Mouse (Mus musculus): ENCODE data around the gene Lmod3. TPM values are rescaled to one million over a fixed set of nuclear protein-coding genes. Genes with fewer than 3 reads are reported as not detected.

Lmod3 gene
- polyA plus RNA-seq, 1 experiment from 2014 or later = 0.07 TPM

DNA sequence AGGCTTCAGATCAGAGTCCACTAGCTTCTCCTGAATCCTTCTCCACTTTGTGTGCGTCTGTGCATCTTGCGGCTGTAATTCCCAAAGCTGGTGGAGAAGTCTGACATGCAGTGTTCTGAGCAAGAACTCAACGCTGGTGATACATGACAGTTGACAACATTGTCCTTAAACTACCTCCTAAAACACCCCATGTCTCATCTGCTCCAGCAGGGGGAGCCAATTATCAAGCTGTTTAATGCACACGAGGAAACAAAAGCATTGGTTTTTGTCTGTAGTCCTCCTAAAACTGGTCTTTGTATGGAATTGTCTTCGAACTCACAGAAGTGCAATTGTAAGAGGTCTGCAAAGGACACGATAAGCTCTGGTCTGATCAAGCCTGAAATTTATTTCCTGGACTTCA is 1.6 kb downstream of the Lmod3 start:
- Histone ChIP-seq H3K9me3 (no peaks in the 10 kb centered on the region), H3K36me3 (no peaks in the 10 kb centered on the region), H3K27ac (no peak overlapping the region), H3K4me2 (replicated peaks) (no peak overlapping the region), H3K9ac (replicated peaks) (no peak overlapping the region), H3K4me3 (replicated peaks) (no peak overlapping the region), H3K4me1 (replicated peaks) (no peaks in the 10 kb centered on the region), H3K27me3 (no peaks in the 10 kb centered on the region)
- 49% methylated on average over 6 of the region's 6 CpGs for WGBS
- ATAC-seq = no peak

- Histone ChIP-seq H3K9me3 (no peaks in the 10 kb centered on the region), H3K27me3 (no peaks in the 10 kb centered on the region), H3K27ac (no peak overlapping the region), H3K4me3 (replicated peaks) (no peak overlapping the region), H3K36me3 (no peaks in the 10 kb centered on the region), H3K4me1 (replicated peaks) (no peaks in the 10 kb centered on the region), H3K9ac (replicated peaks) (no peak overlapping the region), H3K4me2 (replicated peaks) (no peak overlapping the region)
- no peak for ATAC-seq
These were observed 7.4 kb downstream of the Lmod3 start for GRCm38 (mm10) chr6:97245200-97245599.

DNA sequence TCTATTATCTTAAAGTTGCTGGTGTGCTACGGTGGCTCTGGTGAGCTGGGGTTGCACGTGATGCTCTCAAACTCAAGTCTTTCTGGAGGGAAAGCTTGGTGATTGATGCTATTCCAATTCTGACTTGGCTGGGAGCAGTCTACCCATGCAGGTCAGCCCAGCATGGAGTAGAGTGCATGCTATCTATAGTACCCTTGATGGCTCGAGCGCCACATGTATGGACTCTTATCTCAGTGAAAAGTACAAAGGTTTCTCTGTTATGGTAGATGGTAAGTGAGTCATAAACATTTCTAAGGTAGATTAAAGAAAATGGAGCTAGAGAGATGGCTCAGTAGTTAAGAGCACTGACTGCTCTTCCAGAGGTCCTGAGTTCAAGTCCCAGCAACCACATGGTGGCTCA is 10.0 kb downstream of the Lmod3 start:
- WGBS = 91% methylated on average over 4 of the region's 4 CpGs
- Histone ChIP-seq H3K27ac (no peak overlapping the region), H3K9ac (replicated peaks) (no peak overlapping the region), H3K36me3 (no peaks in the 10 kb centered on the region), H3K9me3 (0 out of 2 replicates have a peak, but pooled peaks cover 4% of the 10 kb centered on the region), H3K27me3 (no peaks in the 10 kb centered on the region), H3K4me2 (replicated peaks) (no peak overlapping the region), H3K4me3 (replicated peaks) (no peak overlapping the region), H3K4me1 (replicated peaks) (no peaks in the 10 kb centered on the region)
- no peak for ATAC-seq

DNA sequence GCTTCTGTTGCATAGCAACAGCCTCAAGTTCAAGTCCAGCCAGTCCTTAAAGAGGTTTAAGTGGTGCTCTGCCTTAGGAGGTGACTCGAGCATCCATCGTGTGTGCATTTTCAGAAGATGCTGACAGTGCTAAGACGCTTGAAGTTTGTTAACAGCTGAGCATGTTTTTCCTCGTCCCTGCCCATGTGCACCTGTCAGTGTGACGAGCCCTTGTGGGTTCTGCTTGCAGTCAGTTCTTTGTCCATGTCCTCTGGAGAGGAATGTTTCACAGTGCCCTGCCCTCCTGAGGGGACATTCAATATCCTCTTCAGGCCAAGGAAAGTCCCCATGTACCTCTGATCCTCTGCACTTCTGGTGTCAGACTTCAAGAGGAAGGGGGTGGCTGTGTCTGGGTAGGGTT is 12.5 kb downstream of the Lmod3 start:
- peaks cover 3% of the 10 kb centered on the region; the same call in 1 of the 2 replicates for H3K36me3 ChIP-seq
- no peaks in the 10 kb centered on the region for H3K4me1 ChIP-seq (replicated peaks)
- no peak overlapping the region for H3K9ac ChIP-seq (replicated peaks)
- no peak for ATAC-seq
- H3K4me2 ChIP-seq (replicated peaks) = no peak overlapping the region
- 0 out of 2 replicates have a peak, but pooled peaks cover 4% of the 10 kb centered on the region for H3K9me3 ChIP-seq
- no peak overlapping the region for H3K4me3 ChIP-seq (replicated peaks)
- no peak overlapping the region for H3K27ac ChIP-seq
- no peaks in the 10 kb centered on the region for H3K27me3 ChIP-seq
- WGBS = 82% methylated on average over 5 of the region's 5 CpGs

- H3K9ac ChIP-seq (replicated peaks) = no peak overlapping the region
- H3K36me3 ChIP-seq = peaks cover 10% of the 10 kb centered on the region; the same call in 1 of the 2 replicates
- H3K4me1 ChIP-seq (replicated peaks) = no peaks in the 10 kb centered on the region
- no peak overlapping the region for H3K4me2 ChIP-seq (replicated peaks)
- WGBS = 94% methylated on average over 6 of the region's 6 CpGs
- ATAC-seq = no peak
- 0 out of 2 replicates have a peak, but pooled peaks cover 4% of the 10 kb centered on the region for H3K9me3 ChIP-seq
- H3K27ac ChIP-seq = no peak overlapping the region
- no peak overlapping the region for H3K4me3 ChIP-seq (replicated peaks)
- no peaks in the 10 kb centered on the region for H3K27me3 ChIP-seq
These were observed 13.2 kb downstream of the Lmod3 start for GRCm38 (mm10) chr6:97239360-97239759.

GRCm38 (mm10) chr6:97236088-97236487 is 16.5 kb downstream of the Lmod3 start:
- no peak overlapping the region for H3K27ac ChIP-seq
- no peaks in the 10 kb centered on the region for H3K4me1 ChIP-seq (replicated peaks)
- H3K4me2 ChIP-seq (replicated peaks) = no peak overlapping the region
- ATAC-seq = no peak
- 95% methylated on average over 5 of the region's 5 CpGs for WGBS
- H3K9me3 ChIP-seq = 0 out of 2 replicates have a peak, but pooled peaks cover 4% of the 10 kb centered on the region
- H3K9ac ChIP-seq (replicated peaks) = no peak overlapping the region
- peaks cover 30% of the 10 kb centered on the region for H3K36me3 ChIP-seq
- H3K4me3 ChIP-seq (replicated peaks) = no peak overlapping the region
- no peaks in the 10 kb centered on the region for H3K27me3 ChIP-seq

DNA sequence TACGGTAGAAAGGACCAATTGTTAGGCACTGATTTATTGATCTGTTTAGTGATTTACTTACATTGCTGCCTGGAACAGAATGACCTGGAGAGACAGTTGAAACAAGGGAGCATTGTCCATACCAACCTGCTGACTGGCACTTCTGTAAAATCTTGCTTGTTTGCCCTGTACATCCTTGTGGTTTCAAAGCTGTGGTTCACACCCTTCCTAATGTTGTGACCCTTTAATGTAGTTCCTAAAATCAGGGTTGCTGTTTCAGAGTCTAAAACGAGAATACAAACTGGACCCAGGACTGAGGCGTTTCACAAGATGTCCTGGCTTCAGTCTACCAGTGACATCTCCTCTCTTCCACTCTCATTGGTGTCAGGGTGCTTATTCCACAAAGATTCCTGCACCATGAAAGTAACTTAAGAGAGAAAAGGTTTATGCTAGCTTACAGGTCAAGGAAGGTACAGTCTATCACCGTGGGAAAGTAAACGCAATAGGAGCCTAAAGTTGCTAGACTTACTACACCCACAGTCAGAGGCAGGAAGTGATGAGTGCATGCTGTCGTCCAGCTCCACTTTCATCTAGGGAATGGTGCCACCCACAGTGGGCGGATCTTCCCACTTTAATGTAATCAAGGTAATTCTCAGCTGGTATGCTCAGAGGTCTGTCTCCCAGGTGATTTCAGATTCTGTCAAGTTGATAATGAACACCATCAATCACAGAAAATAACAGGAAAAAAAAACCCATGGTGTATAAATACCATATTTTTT is 17.5 kb downstream of the Lmod3 start:
- 89% methylated on average over 7 of the region's 7 CpGs for WGBS
- Histone ChIP-seq H3K4me2 (replicated peaks) (no peak overlapping the region), H3K4me3 (replicated peaks) (no peak overlapping the region), H3K9ac (replicated peaks) (no peak overlapping the region), H3K9me3 (0 out of 2 replicates have a peak, but pooled peaks cover 4% of the 10 kb centered on the region), H3K4me1 (replicated peaks) (no peaks in the 10 kb centered on the region), H3K36me3 (peaks cover 38% of the 10 kb centered on the region), H3K27ac (no peak overlapping the region), H3K27me3 (no peaks in the 10 kb centered on the region)
- ATAC-seq = no peak

- Histone ChIP-seq H3K9ac (replicated peaks) (no peak overlapping the region), H3K27ac (no peak overlapping the region), H3K4me3 (replicated peaks) (no peak overlapping the region), H3K27me3 (no peaks in the 10 kb centered on the region), H3K4me2 (replicated peaks) (no peak overlapping the region), H3K4me1 (replicated peaks) (peaks cover 5% of the 10 kb centered on the region), H3K9me3 (no peaks in the 10 kb centered on the region), H3K36me3 (peaks cover 31% of the 10 kb centered on the region)
- WGBS = 95% methylated on average over 9 of the region's 9 CpGs
- no peak for ATAC-seq
These were observed 25.3 kb downstream of the Lmod3 start for GRCm38 (mm10) chr6:97227067-97227847.

GRCm38 (mm10) chr6:97226083-97226491 is 26.5 kb downstream of the Lmod3 start:
- peak; percentile 45; the same call in 1 of the 2 replicates for ATAC-seq

DNA sequence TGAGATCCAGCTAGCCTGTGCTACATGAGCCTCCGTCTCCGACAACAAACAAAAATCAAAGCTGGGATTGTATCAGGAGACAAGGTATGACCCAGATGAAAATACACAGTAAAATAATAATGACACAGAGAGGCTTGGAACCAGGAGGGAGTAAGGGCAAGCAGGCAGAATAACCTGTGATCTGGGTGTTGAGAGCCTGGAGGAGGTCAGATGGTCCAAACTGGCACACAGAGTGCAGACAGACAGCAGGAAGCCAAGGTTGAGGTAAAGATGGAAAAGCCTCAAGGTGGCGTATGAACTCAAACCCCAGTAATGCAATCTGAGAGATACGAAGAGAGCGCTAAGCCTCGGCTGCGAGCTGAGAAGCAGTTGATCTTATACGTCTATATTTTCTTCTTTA is 28.1 kb downstream of the Lmod3 start:
- H3K9me3 ChIP-seq = no peaks in the 10 kb centered on the region
- no peak for ATAC-seq
- H3K4me3 ChIP-seq (replicated peaks) = no peak overlapping the region
- no peak overlapping the region for H3K27ac ChIP-seq
- H3K27me3 ChIP-seq = no peaks in the 10 kb centered on the region
- H3K9ac ChIP-seq (replicated peaks) = no peak overlapping the region
- H3K4me2 ChIP-seq (replicated peaks) = no peak overlapping the region
- peaks cover 8% of the 10 kb centered on the region for H3K36me3 ChIP-seq
- WGBS = 95% methylated on average over 8 of the region's 8 CpGs
- H3K4me1 ChIP-seq (replicated peaks) = peaks cover 14% of the 10 kb centered on the region

More at GRCm38 (mm10) chr6:97226083-97226491, 26.5 kb downstream of the Lmod3 start:
- Histone ChIP-seq H3K27ac (peak overlapping the region; percentile 49), H3K4me3 (replicated peaks) (no peak overlapping the region), H3K27me3 (no peaks in the 10 kb centered on the region), H3K4me1 (replicated peaks) (peaks cover 14% of the 10 kb centered on the region), H3K9me3 (no peaks in the 10 kb centered on the region), H3K4me2 (replicated peaks) (no peak overlapping the region), H3K36me3 (peaks cover 21% of the 10 kb centered on the region), H3K9ac (replicated peaks) (no peak overlapping the region)
- WGBS = 30% methylated on average over 1 of the region's 1 CpGs

GRCm38 (mm10) chr6:97223566-97223965 is 29.0 kb downstream of the Lmod3 start:
- no peak overlapping the region for H3K9ac ChIP-seq (replicated peaks)
- no peaks in the 10 kb centered on the region for H3K27me3 ChIP-seq
- WGBS = 68% methylated on average over 4 of the region's 4 CpGs
- H3K9me3 ChIP-seq = no peaks in the 10 kb centered on the region
- peaks cover 10% of the 10 kb centered on the region for H3K36me3 ChIP-seq
- H3K4me3 ChIP-seq (replicated peaks) = no peak overlapping the region
- H3K4me2 ChIP-seq (replicated peaks) = no peak overlapping the region
- peaks cover 14% of the 10 kb centered on the region for H3K4me1 ChIP-seq (replicated peaks)
- no peak overlapping the region for H3K27ac ChIP-seq
- no peak for ATAC-seq

DNA sequence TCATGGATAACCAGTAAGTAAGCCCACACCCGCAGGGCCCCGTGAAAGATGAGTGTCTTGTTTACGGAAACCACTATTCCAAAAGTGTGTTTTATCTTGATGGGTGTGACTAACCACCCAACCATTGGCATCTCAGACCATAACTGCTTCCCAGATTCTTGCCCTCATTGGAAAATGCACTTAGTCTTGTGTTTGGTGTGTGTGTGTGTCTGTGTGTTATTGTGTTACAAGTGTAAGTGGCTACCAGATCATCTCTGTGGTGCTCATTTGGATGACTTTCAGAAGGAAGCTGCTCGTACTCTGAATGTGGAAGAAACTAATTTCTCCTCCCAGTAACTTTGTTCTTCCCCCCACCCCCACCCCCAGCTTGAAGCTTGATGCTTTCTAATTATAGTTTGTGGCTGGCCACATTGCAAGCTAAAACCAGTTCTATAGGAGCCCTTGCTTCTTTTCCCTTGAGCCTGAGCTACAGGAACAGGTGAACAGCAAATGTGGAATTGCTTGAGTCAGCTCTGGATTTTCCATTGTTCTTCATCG is 29.6 kb downstream of the Lmod3 start:
- Histone ChIP-seq H3K27me3 (no peaks in the 10 kb centered on the region), H3K36me3 (peaks cover 10% of the 10 kb centered on the region), H3K27ac (no peak overlapping the region), H3K4me2 (replicated peaks) (no peak overlapping the region), H3K9ac (replicated peaks) (no peak overlapping the region), H3K9me3 (no peaks in the 10 kb centered on the region), H3K4me1 (replicated peaks) (peaks cover 14% of the 10 kb centered on the region), H3K4me3 (replicated peaks) (no peak overlapping the region)
- no peak for ATAC-seq
- WGBS = 90% methylated on average over 5 of the region's 5 CpGs
